Mouse (Mus musculus) midbrain, embryonic 11.5 days (tissue): Measurements from ENCODE around the gene Morf4l1. TPM values are rescaled to one million over a fixed set of nuclear protein-coding genes. Genes with fewer than 3 reads are reported as not detected.

ENCODE experiments used
- polyA plus RNA-seq: library from polyadenylated mRNA; unstranded; fragments of >200 nt; fragmentation: Nextera tagmentation; extraction: Ambion mirVana; gene quantifications from 2 replicates; pipeline ENCODE4 v1.2.1, GENCODE M21; 2014

Morf4l1 gene
- polyA plus RNA-seq, 1 experiment from 2014 or later = 573 TPM

Other genes starting within 250 kb of the Morf4l1 start
- gene Rasgrf1, start 204.9 kb downstream of the Morf4l1 start, polyA plus RNA-seq = 0.07 and 0.18 TPM in 2 replicates
- gene Ctsh, start 60.6 kb downstream of the Morf4l1 start, polyA plus RNA-seq = 6.0 and 6.7 TPM in 2 replicates
- 11.4 and 11.5 TPM in 2 replicates for gene Adamts7, start 48.3 kb upstream of the Morf4l1 start, polyA plus RNA-seq
- gene Tbc1d2b, start 156.0 kb upstream of the Morf4l1 start, polyA plus RNA-seq = 8.2 and 8.7 TPM in 2 replicates